Mouse (Mus musculus) thymus, adult 2 months (tissue): ENCODE data around the gene Pex26.

Experiments used
- CTCF ChIP-seq: fragments of 200-500 bp; IDR thresholded peaks from 2 replicates; pipeline ENCODE4 v1.5.1; 2012; ENCODE audit warnings: mild to moderate bottlenecking, control low read depth, low read length, moderate library complexity, borderline replicate concordance; ENCODE audit not compliant: control insufficient read depth, poor library complexity, insufficient read depth; ENCODE audit errors: extremely low read depth
- POLR2A ChIP-seq: fragments of 200-500 bp; IDR thresholded peaks from 2 replicates; pipeline ENCODE4 v1.6.1; 2012; ENCODE audit warnings: mild to moderate bottlenecking, low read length, control low read depth, moderate library complexity; ENCODE audit not compliant: control insufficient read depth, poor library complexity, insufficient read depth; ENCODE audit errors: extremely low read depth

DNA sequence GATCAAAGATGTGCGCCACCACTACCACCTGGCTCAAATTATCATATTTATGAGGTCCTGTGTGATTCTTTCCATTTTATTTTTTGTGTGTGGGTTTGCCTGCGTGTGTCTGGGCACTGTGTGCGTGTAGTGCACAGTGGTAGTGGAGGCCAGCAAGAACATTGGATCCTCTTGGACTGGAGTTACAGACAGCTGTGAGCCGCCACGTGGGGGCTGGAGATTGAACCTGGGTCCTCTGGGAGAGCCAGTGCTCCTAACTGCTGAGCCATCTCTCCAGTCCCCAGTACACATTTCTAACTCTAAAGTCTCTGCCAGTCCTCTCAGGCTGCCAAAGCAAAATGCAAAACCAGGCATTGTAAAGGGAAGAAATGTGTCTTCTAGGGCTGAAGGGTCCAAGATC lies 23.0 kb downstream of the Pex26 start:
- TF ChIP-seq CTCF (no peak), POLR2A (no peak)
